Mouse (Mus musculus): ENCODE data around the gene Glis1. TPM values are rescaled to one million over a fixed set of nuclear protein-coding genes. Genes with fewer than 3 reads are reported as not detected.

Glis1 gene
- polyA plus RNA-seq, 2 experiments from 2014 or later = not detected

- ATAC-seq = no peak
These were observed 200.2 kb downstream of the Glis1 start for GRCm38 (mm10) chr4:107634631-107635030.

DNA sequence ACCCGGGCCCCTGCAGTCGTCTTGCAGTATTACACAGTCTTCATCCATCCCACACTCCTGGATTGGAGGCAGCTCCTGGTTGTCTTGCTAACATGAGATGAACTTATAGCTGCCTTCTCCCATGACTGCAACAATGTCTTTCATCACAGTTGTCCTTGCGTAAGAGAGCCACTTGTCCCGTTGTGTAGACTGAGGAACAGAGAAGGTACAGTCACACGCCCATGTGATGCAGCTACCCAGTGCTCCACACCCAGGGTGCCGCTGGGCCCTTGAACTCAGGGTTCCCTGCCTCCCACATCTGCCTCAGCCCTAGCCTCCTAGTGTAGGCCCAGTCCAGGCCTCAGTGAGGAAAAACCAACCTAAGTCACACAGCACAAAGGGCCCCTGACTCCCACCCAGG, 201.7 kb downstream of the Glis1 start:
- ATAC-seq = no peak

- no peak for ATAC-seq
These were observed 203.3 kb downstream of the Glis1 start for GRCm38 (mm10) chr4:107637670-107638069.

- ATAC-seq = no peak
These were observed 203.9 kb downstream of the Glis1 start for GRCm38 (mm10) chr4:107638303-107638702.

GRCm38 (mm10) chr4:107641624-107642023, 207.2 kb downstream of the Glis1 start:
- ATAC-seq = no peak

- ATAC-seq = no peak
These were observed 214.6 kb downstream of the Glis1 start for GRCm38 (mm10) chr4:107648959-107649485.

GRCm38 (mm10) chr4:107651021-107651496, 216.7 kb downstream of the Glis1 start:
- no peak for ATAC-seq

GRCm38 (mm10) chr4:107652598-107653279, 218.3 kb downstream of the Glis1 start:
- no peak for ATAC-seq

DNA sequence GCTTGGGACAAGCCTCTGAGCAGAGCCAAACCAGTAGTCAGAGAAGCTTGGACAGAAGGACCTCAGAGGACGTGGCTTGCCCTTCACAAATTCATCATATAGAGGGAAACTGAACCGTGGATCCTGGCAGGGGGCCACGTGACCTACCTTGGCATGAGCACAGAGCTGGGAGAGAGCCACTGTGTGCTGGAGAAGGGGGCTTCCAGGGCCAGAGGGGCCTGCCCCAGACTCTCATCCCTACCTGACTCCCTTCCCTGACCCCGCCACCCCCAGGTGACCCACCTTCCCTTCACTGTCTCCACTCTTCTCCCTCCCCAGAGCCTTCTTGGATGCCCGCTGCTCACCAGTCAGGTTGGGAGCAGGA, 218.9 kb downstream of the Glis1 start:
- ATAC-seq = no peak

DNA sequence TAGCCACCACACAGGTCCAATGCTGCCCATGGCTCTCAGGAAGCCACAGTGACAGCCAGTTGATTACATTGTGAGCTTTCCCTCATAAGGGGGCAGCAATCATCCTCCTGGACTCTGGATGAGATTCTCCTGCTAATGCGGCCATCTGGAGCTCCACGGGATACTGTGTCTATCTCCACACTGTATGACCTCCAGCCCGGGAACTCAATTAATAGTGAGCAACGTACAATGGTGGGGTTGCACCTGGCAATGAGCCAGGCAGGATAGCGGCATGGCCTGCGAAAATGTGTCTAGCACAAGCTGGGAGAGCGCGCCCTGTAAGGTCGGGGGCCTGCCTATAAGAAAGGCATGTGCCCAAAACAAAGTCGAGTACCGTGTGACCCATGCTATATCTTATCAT, 226.3 kb downstream of the Glis1 start:
- ATAC-seq = no peak

GRCm38 (mm10) chr4:107668514-107668913, 234.1 kb downstream of the Glis1 start:
- no peak for ATAC-seq

- ATAC-seq = no peak
These were observed 236.3 kb downstream of the Glis1 start for GRCm38 (mm10) chr4:107670731-107671130.

DNA sequence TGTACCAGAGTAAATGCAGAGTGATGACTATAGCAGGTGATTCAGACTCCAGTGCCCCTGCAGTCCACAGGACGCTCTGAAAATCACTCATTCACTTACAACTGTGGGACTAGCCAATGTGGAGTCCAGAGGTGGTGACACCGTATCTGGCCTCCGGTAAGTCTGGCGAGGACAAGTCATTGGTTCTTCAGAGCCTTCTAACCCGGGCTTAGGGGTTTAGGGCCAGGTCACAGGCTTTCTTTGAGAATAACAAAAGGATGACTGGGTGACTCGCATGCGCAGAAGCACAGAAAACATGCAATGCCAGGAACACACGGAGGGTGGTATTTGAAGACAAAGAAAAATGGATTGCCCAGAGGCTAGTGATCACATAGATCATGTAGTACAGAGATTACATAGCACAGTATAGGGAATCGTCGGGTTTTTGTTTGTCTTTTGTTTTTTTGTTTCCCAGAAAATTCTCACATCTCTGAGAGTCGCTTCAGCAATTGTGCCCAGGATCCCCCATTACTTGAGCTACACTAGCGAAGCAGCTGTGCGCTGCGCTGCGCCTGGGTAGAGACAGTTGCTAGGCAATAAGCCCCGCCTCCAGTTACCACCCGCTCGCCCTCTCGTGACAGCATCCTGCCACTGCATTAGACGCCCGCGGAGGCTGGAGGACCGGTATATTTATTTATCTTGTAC, 239.4 kb downstream of the Glis1 start:
- peak; percentile 96 for ATAC-seq

DNA sequence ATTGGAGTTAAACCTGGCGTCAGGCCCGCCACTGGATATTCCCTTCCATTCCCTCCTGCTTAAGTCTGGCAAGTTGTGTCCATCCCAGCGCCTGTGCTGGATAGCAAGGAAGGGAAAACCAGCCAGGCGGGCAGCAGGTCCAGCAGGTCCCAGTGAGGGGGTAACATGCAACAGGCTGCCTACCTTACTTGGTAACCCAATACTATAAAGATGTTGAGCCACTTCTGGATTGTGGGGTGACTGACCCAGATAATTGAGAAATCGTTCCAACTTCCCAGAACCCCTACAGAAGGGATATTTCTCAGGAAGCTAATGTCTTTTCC, 239.9 kb downstream of the Glis1 start:
- no peak for ATAC-seq

DNA sequence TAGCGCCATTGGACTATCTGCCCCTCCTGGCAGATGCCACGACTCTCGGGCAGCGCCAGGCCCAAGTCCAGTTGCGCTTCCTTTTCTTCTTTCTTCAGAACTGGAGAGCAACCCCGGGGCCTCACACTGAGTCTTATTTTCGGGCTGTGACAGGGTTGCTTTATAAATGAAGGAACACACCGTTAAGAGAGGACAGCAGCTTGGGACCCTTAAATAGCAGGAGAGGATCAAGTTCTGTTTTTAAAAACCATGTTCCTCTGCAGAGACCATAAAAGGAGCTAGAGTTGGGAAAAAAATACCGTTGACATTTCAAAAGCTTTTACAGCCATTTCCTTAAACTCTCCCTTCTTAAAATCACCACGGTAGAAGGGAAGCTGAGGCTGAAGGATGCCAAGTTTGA, 241.3 kb downstream of the Glis1 start:
- no peak for ATAC-seq

- no peak for ATAC-seq
These were observed 246.1 kb downstream of the Glis1 start for GRCm38 (mm10) chr4:107680311-107681098.

DNA sequence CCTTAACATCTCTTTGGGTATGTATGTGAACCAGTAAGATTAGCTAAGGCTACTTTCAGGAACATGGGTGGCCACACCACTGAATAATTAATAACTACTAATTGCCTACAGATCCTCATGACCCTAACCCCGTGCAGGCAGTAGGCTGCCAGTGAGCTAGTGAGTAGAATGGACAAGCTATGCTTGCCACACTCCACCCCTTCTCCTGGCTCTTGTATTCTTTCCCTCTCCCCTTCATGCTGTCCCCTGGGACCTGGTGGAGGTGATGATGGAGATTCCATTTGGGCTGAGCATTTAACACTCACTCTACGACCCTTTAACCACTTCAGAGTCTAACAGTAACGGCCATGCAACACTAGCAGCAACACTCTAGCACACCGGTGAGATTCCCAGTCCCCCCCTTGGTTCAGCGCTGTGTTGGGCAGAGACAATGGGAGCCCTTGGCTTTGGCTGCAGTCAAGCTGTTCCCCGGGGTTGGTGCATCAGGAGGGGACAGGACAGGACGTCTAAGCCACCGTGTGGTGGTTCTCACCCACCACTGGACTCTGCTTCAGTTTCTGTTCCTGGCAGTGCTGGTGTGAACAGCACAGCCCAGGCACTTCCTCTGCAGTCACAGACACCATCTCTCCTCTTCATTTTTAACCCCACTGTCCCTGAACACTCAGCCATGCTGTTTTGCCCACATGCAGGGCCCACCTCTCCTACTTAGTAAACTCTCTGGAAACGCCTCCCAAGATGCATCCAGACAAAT, 246.9 kb downstream of the Glis1 start:
- no peak for ATAC-seq

DNA sequence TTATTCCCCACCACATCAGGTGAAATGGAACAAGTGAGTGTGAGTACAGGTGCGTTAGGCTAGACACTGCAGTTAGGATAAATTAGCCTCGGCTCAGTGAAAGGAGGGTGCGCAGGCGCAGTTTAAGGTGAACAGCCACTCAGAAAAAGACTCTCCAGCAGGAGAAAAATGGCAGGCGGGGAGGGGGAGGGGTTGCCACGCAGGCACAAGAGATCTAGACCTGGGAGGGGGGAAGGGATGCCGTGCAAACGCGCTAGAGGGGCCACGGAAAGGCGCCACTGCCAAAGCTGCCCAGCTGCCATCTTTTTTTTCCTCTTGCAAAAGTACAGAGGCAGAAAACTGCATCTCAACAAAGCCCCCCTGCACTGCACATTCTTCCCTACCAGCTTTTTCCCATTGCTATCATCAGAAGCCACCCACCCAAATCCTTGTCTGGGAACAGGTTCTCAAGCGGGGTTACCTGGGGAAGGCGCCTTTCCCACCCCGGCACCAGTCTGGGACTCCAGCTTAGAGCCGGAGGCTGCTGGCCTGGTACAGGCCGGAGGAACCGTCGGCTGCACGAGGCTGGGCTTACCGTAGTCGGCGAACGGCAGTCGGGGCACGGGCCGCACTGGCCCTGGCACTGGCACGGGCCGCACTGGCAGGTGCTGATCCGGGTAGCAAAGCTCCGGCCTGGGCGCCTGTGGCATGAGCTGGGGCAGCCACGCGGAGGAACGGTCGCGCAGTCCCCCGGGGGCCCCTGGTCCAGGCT, 248.8 kb downstream of the Glis1 start:
- no peak for ATAC-seq

- no peak for ATAC-seq
These were observed 249.7 kb downstream of the Glis1 start, which contains the start of gene Dmrtb1 for GRCm38 (mm10) chr4:107684130-107684529. TSS of gene Dmrtb1 (minus strand) at chr4:107684230.

Data from activated CD4-positive, CD25-positive, alpha-beta regulatory T cell, adult 4 months (primary cell).